Mouse (Mus musculus) ovary, postnatal 10 days (tissue): Measurements from ENCODE around the gene Mid1.
"Not testable (repeated sequence)": the region's sequence is repeated elsewhere in the genome, so short reads cannot be mapped to it uniquely, and the experiment has no call there.

Experiments
- DNase-seq: peaks from one replicate; pipeline ENCODE4 v3.0.0; 2022; ENCODE audit warnings: low spot score

The Mid1 gene

GRCm38 (mm10) chrX:169987368-169987837 is 302.4 kb downstream of the Mid1 start:
- DNase-seq, result not testable (repeated sequence)

DNA sequence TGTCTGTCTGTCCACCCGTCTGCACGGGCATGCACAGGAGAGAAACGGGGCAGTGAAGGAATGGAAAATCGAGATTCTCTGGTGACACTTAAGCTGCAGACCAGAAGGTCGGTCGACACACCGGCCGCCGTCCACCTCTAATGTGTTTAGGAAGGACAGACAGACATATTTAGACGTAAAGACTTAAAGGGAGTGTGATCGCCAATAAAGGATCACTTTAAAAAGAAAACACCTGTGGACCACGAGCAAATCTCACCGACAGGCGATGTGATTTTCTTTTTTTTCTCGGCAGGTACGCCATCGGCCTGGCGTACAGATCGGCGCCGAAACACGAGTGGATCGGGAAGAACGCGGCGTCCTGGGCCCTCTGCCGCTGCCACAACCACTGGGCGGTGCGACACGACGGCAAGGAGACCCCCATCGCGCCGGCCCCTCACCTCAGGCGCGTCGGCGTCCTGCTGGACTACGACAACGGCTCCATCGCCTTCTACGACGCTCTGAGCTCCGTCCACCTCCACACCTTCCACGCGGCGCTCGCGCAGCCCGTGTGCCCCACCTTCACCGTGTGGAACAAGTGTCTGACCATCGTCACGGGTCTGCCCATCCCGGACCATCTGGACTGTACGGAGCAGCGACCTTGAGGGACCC is 303.7 kb downstream of the Mid1 start:
- peak; percentile 47 for DNase-seq

GRCm38 (mm10) chrX:169989219-169989595 is 304.2 kb downstream of the Mid1 start:
- not testable (repeated sequence) for DNase-seq

- DNase-seq, result peak; percentile 76
Measured at GRCm38 (mm10) chrX:169989691-169990631, 305.0 kb downstream of the Mid1 start.

- DNase-seq, result peak; percentile 98
Measured at GRCm38 (mm10) chrX:169991128-169991873, 306.3 kb downstream of the Mid1 start.

- DNase-seq, result peak; percentile 21
Measured at GRCm38 (mm10) chrX:169992086-169992930, 307.3 kb downstream of the Mid1 start.

DNA sequence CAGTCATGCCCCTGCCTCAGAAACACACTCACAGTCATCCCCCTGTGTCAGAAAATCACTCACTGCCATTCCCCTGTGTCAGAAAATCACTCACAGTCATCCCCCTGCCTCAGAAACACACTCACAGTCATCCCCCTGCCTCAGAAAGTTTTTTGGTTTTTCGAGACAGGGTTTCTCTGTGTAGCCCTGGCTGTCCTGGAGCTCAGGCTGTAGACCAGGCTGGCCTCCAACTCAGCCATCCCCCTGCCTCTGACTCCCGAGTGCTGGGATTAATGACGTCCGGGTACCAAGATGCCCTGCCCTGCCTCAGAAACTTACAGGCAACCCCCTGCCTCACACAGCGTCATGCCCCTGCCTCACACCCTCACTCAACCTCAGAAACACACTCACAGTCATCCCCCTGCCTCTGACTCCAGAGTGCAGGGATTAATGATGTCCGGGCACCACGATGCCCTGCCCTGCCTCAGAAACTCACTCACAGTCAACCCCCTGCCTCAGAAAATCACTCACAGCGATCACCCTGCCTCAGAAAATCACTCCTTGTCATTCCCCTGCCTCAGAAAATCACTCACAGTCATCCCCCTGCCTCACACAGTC is 308.1 kb downstream of the Mid1 start:
- DNase-seq, result not testable (repeated sequence)

DNA sequence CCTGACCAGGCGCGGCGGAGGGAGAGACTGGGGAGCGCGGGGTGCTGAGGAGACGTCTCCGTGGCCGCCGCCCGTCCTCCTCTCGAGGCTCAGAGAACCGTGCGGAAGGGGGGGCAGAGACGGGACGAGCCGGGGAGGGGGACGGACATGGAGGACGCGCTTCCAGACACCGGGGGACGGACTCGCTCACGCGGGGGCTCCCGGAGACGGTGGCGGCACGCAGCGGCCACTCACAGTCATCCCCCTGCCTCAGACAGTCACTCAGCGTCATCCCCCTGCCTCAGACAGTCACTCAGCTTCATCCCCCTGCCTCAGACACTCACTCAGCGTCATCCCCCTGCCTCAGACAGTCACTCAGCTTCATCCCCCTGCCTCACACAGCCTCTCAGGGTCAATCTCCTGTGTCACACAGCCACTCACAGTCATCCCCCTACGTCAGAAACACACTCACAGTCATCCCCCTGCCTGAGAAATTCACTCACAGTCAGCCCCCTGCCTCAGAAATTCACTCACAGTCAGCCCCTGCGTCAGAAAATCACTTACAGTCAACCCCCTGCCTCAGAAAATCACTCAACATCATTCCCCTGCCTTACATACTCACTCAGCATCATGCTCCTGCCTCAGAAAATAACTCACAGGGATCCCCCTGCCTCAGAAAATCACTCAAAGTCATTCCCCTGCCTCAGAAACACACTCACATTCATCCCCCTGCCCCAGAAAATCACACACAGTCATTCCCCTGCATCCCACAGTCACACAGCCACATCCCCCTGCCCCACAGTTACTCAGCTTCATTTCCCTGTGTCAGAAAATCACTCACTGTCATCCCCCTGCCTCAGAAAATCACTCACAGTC is 309.2 kb downstream of the Mid1 start:
- not testable (repeated sequence) for DNase-seq

DNA sequence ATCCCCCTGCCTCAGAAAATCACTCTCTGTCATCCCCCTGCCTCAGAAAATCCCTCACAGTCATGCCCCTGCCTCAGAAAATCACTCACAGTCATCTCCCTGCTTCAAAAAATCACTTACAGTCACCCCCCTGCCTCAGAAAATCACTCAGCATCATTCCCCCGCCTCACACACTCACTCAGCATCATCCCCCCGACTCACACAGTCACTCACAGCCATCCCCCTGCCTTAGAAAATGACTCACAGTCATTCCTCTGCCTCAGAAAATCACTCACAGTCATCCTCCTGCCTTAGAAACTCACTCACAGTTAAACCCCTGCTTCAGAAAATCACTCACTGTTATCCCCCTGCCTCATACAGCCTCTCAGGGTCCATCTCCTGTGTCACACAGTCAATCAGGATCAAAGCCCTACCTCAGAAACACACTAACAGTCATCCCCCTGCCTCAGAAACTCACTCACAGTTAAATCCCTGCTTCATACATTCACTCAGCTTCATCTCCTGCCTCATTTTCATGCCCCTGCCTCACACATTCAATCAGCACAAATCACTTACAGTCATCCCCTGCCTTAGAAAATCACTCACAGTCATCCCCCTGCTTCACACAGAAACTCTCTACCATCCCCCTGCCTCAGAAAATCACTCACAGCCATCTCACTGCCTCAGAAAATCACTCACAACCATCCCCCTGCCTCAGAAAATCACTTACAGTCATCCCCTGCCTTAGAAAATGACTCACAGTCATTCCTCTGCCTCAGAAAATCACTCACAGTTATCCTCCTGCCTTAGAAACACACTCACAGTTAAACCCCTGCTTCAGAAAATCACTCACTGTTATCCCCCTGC is 310.1 kb downstream of the Mid1 start:
- DNase-seq, result not testable (repeated sequence)

DNA sequence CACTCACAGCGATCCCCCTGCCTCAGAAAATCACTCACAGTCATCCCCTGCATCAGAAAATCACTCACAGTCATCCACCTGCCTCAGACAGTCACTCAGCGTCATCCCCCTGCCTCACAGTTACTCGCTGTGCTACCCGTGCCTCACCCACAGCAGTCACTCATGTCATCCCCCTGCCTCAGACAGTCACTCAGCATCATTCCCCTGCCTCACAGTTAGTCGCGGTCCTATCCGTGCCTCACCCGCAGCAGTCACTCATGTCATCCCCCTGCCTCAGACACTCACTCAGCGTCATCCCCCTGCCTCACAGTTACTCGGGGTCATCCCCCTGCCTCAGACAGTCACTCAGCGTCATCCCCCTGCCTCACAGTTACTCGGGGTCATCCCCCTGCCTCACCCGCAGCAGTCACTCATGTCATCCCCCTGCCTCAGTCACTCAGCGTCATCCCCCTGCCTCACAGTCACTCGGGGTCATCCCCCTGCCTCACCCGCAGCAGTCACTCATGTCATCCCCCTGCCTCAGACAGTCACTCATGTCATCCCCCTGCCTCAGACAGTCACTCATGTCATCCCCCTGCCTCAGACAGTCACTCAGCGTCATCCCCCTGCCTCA is 311.0 kb downstream of the Mid1 start:
- DNase-seq, result not testable (repeated sequence)

DNA sequence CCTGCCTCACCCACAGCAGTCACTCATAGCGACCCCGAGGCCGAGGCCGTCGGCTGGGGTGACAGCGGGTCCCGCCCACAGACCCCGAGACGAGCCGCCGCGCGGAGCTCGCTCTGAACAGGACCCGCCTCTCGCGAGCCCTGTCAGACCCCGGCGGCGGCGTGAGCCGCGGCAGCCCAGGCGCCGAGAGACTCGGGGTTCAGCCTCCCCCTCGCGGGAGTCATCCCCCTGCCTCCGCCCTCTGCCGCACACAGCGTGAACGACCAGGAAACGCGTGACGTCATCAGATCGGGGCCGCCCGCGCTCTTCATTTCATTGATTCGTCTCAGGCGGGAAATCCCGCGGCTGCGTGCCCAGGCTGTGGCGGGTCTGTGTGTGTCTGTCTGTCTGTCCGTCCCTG is 311.9 kb downstream of the Mid1 start:
- peak; percentile 81 for DNase-seq

GRCm38 (mm10) chrX:169997456-169997853 is 312.5 kb downstream of the Mid1 start:
- not testable (repeated sequence) for DNase-seq

DNA sequence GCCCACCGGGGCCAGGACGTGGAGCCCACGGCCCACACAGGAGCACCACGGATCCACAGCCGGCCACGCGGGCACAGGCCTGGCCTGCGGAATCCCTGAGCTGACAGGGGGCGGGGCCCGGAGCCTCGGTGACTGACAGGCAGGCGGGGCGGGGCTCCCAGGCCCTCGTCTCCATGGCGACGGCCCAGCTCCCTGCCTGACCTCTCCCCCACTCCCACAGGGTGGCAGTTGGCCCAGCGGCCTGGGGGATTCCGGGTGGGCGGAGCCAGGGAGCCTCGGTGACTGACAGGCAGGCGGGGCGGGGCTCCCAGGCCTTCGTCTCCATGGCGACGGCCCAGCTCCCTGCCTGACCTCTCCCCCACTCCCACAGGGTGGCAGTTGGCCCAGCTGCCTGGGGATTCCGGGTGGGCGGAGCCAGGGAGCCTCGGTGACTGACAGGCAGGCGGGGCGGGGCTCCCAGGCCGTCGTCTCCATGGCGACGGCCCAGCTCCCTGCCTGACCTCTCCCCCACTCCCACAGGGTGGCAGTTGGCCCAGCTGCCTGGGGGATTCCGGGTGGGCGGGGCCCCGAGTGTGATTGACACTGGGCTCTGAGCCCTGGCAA is 313.0 kb downstream of the Mid1 start:
- peak; percentile 100 for DNase-seq

GRCm38 (mm10) chrX:169998559-169999219 is 313.7 kb downstream of the Mid1 start:
- DNase-seq, result not testable (repeated sequence)

DNA sequence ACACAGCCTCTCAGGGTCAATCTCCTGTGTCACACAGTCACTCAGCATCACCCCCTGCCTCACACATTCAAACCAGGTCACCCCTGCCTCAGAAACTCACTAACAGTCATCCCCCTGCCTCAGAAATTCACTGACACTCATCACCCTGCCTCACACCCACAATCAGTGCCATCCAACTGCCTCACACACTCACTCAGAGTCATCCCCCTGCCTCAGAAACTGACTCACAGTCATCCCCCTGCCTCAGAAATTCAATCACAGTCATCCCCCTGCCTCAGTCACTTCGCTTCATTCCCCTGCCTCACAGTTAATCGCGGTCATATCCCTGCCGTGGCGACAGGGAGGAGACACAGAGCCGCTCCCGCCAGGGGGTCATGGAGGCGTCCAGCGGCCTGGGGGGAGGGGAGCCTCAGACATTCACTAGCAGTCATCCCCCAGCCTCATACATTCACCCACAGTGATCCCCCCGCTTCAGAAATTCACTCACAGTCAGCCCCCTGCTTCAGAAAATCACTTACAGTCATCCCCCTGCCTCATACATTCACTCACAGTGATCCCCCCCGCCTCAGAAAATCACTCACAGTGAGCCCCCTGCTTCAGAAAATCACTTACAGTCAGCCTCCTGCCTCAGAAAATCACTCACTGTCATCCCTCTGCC is 314.4 kb downstream of the Mid1 start:
- DNase-seq, result not testable (repeated sequence)

GRCm38 (mm10) chrX:169999912-170000641 is 315.1 kb downstream of the Mid1 start:
- DNase-seq, result not testable (repeated sequence)
